Mouse (Mus musculus): ENCODE results near the gene Cluap1. TPM values are rescaled to one million over a fixed set of nuclear protein-coding genes. Genes with fewer than 3 reads are reported as not detected.

Gene Cluap1
- 10.1 TPM for polyA plus RNA-seq (2014; fragmentation: Illumina TruSeq; extraction: RNeasy Lipid Tissue Mini Kit (QIAGEN cat#74804); ENCODE audit: low replicate concordance)

GRCm38 (mm10) chr16:3908537-3909111 lies at the start of gene Cluap1, which contains the start of gene 1700037C18Rik:
Gene Cluap1, plus strand, starts transcription at chr16:3908801.
Gene 1700037C18Rik, minus strand, starts transcription at chr16:3908689.

GRCm38 (mm10) chr16:3872216-3873047 lies 36.2 kb upstream of the Cluap1 start, which contains the start of gene Naa60:
Gene Naa60, plus strand, starts transcription at chr16:3872375.

GRCm38 (mm10) chr16:3884201-3885064 lies 24.2 kb upstream of the Cluap1 start, which contains the start of the genes Zfp597 and Gm20695:
Gene Zfp597, minus strand, starts transcription at chr16:3884561.
Gene Gm20695, plus strand, starts transcription at chr16:3884648.

DNA sequence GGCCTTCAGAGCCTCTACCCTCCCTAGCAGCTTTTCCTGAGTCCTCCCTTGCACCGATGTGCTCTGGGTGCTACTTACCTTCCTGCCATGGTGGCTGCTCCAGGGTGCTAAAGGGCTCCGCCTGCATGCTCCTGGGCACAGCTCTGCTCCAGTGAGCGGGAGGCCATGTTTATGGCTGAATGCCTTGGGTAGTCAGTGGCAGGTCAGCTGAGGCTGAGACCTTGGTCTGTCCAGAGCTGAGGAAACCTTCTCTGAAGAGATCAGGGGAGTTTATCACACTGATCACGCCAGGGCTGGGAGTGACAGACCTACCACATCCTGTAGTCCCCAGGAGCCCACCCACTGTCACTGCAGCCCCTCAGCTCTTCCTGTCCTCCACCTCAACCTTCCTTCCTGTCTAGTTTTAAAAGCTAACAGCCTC lies 67.7 kb downstream of the Cluap1 start, which contains the start of gene Nlrc3:
Gene Nlrc3 (minus strand): TSS at position 382 of the 421 bp plus-strand sequence.

Other genes with a start within 250 kb of the Cluap1 start
- 1.3 TPM for gene Mefv, start 190.7 kb upstream of the Cluap1 start, polyA plus RNA-seq (2014; fragmentation: Illumina TruSeq; extraction: RNeasy Lipid Tissue Mini Kit (QIAGEN cat#74804); ENCODE audit: low replicate concordance)
- 39.3 TPM for gene Zfp263, start 164.7 kb upstream of the Cluap1 start, polyA plus RNA-seq (2014; fragmentation: Illumina TruSeq; extraction: RNeasy Lipid Tissue Mini Kit (QIAGEN cat#74804); ENCODE audit: low replicate concordance)
- gene Olfr15, start 77.9 kb upstream of the Cluap1 start, polyA plus RNA-seq (2014; fragmentation: Illumina TruSeq; extraction: RNeasy Lipid Tissue Mini Kit (QIAGEN cat#74804); ENCODE audit: low replicate concordance) = not detected
- 1.5 TPM for gene Zfp174, start 61.5 kb upstream of the Cluap1 start, polyA plus RNA-seq (2014; fragmentation: Illumina TruSeq; extraction: RNeasy Lipid Tissue Mini Kit (QIAGEN cat#74804); ENCODE audit: low replicate concordance)
- 150 TPM for gene Naa60, start 36.4 kb upstream of the Cluap1 start, polyA plus RNA-seq (2014; fragmentation: Illumina TruSeq; extraction: RNeasy Lipid Tissue Mini Kit (QIAGEN cat#74804); ENCODE audit: low replicate concordance)
- 14.5 TPM for gene Zfp597, start 24.2 kb upstream of the Cluap1 start, polyA plus RNA-seq (2014; fragmentation: Illumina TruSeq; extraction: RNeasy Lipid Tissue Mini Kit (QIAGEN cat#74804); ENCODE audit: low replicate concordance)
- gene Gm20695, start 24.2 kb upstream of the Cluap1 start, polyA plus RNA-seq (2014; fragmentation: Illumina TruSeq; extraction: RNeasy Lipid Tissue Mini Kit (QIAGEN cat#74804); ENCODE audit: low replicate concordance) = 1.3 TPM
- gene 1700037C18Rik, start 112 bp upstream of the Cluap1 start, polyA plus RNA-seq (2014; fragmentation: Illumina TruSeq; extraction: RNeasy Lipid Tissue Mini Kit (QIAGEN cat#74804); ENCODE audit: low replicate concordance) = not detected
- gene Nlrc3, start 67.8 kb downstream of the Cluap1 start, polyA plus RNA-seq (2014; fragmentation: Illumina TruSeq; extraction: RNeasy Lipid Tissue Mini Kit (QIAGEN cat#74804); ENCODE audit: low replicate concordance) = 2.1 TPM
- gene Slx4, start 95.0 kb downstream of the Cluap1 start, polyA plus RNA-seq (2014; fragmentation: Illumina TruSeq; extraction: RNeasy Lipid Tissue Mini Kit (QIAGEN cat#74804); ENCODE audit: low replicate concordance) = 16.0 TPM
- gene Dnase1, start 128.1 kb downstream of the Cluap1 start, polyA plus RNA-seq (2014; fragmentation: Illumina TruSeq; extraction: RNeasy Lipid Tissue Mini Kit (QIAGEN cat#74804); ENCODE audit: low replicate concordance) = 226 TPM
- gene Trap1, start 169.0 kb downstream of the Cluap1 start, polyA plus RNA-seq (2014; fragmentation: Illumina TruSeq; extraction: RNeasy Lipid Tissue Mini Kit (QIAGEN cat#74804); ENCODE audit: low replicate concordance) = 23.0 TPM